Mouse (Mus musculus): Measurements from ENCODE around the gene Krtap3-1.
"Not testable (repeated sequence)": the region's sequence is repeated elsewhere in the genome, so short reads cannot be mapped to it uniquely, and the experiment has no call there.

- not testable (repeated sequence) for TF ChIP-seq POLR2A (IDR thresholded peaks at IDR 0.05; ENCODE audit: low read depth, low read length); CTCF (IDR thresholded peaks at IDR 0.05; ENCODE audit: extremely low read depth, insufficient read length, insufficient replicate concordance, low read depth, low read length)
Observed at GRCm38 (mm10) chr11:99610089-99610488, 43.7 kb upstream of the Krtap3-1 start, which contains the start of gene Gm11937.

Data from small intestine, adult 2 months (tissue).